Mouse (Mus musculus): Measurements from ENCODE around the gene Dapk2. TPM values are rescaled to one million over a fixed set of nuclear protein-coding genes. Genes with fewer than 3 reads are reported as not detected.
A peak's percentile ranks its signal among the peaks of the same experiment; 100 is the strongest.

Gene Dapk2
- polyA plus RNA-seq, 1 experiment from 2014 or later, result 22.8 TPM

DNA sequence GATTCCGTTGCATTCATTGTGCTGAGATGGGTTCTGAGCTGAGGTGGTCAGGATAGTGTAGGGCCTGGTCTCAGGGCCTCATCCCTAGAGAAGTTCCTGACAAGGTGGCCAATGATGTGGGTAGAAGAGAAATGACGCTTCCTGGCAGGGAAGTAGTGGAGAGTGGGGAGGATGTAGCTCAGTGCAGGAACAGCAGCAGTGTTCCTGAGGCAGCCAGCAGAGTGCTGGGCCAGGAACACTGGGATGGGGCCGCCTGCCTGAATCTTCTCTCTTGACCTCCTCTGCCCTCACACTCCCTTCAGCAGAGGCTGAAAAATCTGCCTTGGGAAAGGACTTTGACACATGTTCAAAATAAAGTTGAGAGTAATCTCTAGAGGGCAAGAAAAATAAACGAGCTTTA is 85.2 kb downstream of the Dapk2 start:
- peaks cover 22% of the 10 kb centered on the region for H3K4me1 ChIP-seq (replicated peaks; ENCODE audit: control insufficient read depth, insufficient read depth, low read length)

DNA sequence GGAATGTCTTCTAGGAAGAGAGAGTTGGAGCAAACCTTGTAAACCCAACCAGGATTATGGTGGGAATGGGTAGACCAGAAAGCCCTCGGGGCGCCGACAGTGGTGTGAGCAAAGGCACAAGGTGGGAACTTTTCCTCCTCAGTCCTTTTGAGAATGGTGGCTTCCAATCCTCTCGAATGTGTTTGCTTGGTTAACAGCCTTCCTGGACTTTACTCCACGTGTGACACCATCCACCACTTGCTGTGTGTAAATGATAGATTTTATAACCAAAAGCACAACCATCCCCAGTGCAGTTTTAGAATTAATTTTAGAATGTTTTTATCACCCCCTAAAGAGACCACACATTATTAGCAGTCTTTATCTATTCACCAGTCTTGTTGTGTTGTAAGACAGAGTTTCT is 86.1 kb downstream of the Dapk2 start:
- Histone ChIP-seq H3K36me3 (ENCODE audit: control insufficient read depth, insufficient read depth, low read length) (no peaks in the 10 kb centered on the region), H3K27ac (ENCODE audit: low read length) (no peak overlapping the region), H3K27me3 (ENCODE audit: control insufficient read depth, insufficient read depth, low read depth, low read length) (no peaks in the 10 kb centered on the region), H3K4me2 (ENCODE audit: low read depth, low read length) (no peak overlapping the region), H3K4me3 (ENCODE audit: low read length) (no peak overlapping the region), H3K9me3 (ENCODE audit: control insufficient read depth, low read length) (no peaks in the 10 kb centered on the region), H3K4me1 (replicated peaks; ENCODE audit: control insufficient read depth, insufficient read depth, low read length) (peaks cover 22% of the 10 kb centered on the region), H3K9ac (ENCODE audit: low read length) (no peak overlapping the region)
- WGBS, result 82% methylated on average over 5 of the region's 5 CpGs
- no peak for ATAC-seq (ENCODE audit: low read depth)

More for the DNA sequence above, 85.2 kb downstream of the Dapk2 start:
- Histone ChIP-seq H3K4me3 (ENCODE audit: low read length) (no peak overlapping the region), H3K27me3 (ENCODE audit: control insufficient read depth, insufficient read depth, low read depth, low read length) (no peaks in the 10 kb centered on the region), H3K9me3 (ENCODE audit: control insufficient read depth, low read length) (no peaks in the 10 kb centered on the region), H3K27ac (ENCODE audit: low read length) (no peak overlapping the region), H3K9ac (ENCODE audit: low read length) (no peak overlapping the region), H3K36me3 (ENCODE audit: control insufficient read depth, insufficient read depth, low read length) (no peaks in the 10 kb centered on the region), H3K4me2 (ENCODE audit: low read depth, low read length) (no peak overlapping the region)
- no peak for ATAC-seq (ENCODE audit: low read depth)
- WGBS, result 41% methylated on average over 4 of the region's 4 CpGs

DNA sequence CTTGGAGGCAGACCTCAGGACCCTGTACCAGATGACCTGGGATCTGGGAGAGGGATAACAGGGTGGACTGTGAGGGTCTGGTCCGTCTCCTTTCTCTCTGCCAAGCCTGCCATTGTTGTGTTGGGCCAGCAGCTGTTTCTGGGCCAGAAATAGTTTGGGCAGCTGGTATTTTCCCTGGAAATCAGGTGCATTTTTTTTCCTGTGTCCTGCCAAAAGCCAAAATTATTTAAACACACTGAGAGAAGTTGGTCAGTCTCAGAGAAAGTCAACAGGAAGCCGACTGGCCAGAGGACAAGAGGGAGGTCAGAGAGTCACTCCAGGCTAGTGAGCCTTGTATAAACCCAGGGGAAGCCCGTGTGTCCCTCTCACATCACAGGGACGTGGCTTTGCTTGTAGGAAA is 87.7 kb downstream of the Dapk2 start:
- no peak overlapping the region for H3K9ac ChIP-seq (ENCODE audit: low read length)
- WGBS, result 33% methylated on average over 4 of the region's 4 CpGs
- H3K27ac ChIP-seq (ENCODE audit: low read length), result no peak overlapping the region
- no peaks in the 10 kb centered on the region for H3K36me3 ChIP-seq (ENCODE audit: control insufficient read depth, insufficient read depth, low read length)
- no peaks in the 10 kb centered on the region for H3K9me3 ChIP-seq (ENCODE audit: control insufficient read depth, low read length)
- ATAC-seq (ENCODE audit: low read depth), result no peak
- no peaks in the 10 kb centered on the region for H3K27me3 ChIP-seq (ENCODE audit: control insufficient read depth, insufficient read depth, low read depth, low read length)
- H3K4me2 ChIP-seq (ENCODE audit: low read depth, low read length), result no peak overlapping the region
- no peak overlapping the region for H3K4me3 ChIP-seq (ENCODE audit: low read length)
- H3K4me1 ChIP-seq (replicated peaks; ENCODE audit: control insufficient read depth, insufficient read depth, low read length), result peaks cover 18% of the 10 kb centered on the region

DNA sequence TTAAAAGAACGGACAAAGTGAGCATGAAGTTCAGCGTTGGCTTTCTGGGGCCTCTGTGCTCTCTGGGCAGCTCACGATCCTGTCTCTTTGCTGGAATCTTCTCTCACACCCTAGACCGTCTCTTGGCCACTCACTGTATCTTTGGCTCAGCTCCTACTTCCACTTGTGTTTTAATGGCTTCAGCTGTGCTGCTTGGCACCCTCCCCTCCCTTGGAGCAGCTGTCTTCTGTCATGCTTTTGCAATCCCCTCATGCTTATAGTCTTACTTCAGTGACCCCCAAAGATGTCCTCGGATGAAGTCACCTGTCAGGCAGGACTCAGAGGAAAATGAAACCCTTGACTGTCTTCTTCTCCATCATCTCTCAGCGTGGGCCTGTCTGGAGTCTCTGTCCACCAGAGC is 91.3 kb downstream of the Dapk2 start:
- WGBS, result 49% methylated on average over 6 of the region's 6 CpGs

DNA sequence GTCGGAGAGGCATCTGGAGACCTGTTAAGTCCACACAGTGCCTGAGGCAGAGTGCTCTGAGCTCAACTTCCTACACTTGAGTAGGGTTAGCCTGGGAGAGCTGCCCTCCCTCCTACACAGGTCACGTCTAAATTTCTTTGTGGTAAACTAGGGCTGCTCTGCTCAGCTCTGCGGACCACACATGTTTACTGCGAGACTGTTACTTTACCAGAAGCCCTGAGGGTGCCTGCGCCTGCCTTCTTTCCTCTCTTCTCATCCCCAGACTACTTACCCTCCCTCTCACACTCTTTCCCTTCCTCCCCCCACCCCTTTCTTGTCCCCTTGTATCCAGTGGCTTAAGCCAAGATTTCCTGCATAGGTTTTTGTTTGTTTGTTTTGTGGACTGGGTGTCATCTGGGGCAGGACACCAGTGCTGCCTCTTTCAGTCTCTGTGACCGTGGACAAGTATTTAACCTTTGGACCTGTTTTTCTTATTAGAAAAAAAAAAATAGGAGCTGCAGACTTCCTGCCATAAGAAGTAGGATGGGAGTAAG is 93.2 kb downstream of the Dapk2 start:
- Histone ChIP-seq H3K4me3 (ENCODE audit: low read length) (no peak overlapping the region), H3K27me3 (ENCODE audit: control insufficient read depth, insufficient read depth, low read depth, low read length) (no peaks in the 10 kb centered on the region), H3K9me3 (ENCODE audit: control insufficient read depth, low read length) (no peaks in the 10 kb centered on the region), H3K27ac (ENCODE audit: low read length) (no peak overlapping the region), H3K36me3 (ENCODE audit: control insufficient read depth, insufficient read depth, low read length) (no peaks in the 10 kb centered on the region), H3K4me1 (replicated peaks; ENCODE audit: control insufficient read depth, insufficient read depth, low read length) (peaks cover 16% of the 10 kb centered on the region), H3K9ac (ENCODE audit: low read length) (no peak overlapping the region), H3K4me2 (ENCODE audit: low read depth, low read length) (no peak overlapping the region)
- WGBS, result 31% methylated on average over 6 of the region's 6 CpGs
- ATAC-seq (ENCODE audit: low read depth), result 0 out of 2 replicates have a peak, but pooled peaks have one; percentile 24

More for the DNA sequence above, 91.3 kb downstream of the Dapk2 start:
- H3K4me2 ChIP-seq (ENCODE audit: low read depth, low read length), result no peak overlapping the region
- peak; percentile 86 for ATAC-seq (ENCODE audit: low read depth)
- peaks cover 16% of the 10 kb centered on the region for H3K4me1 ChIP-seq (replicated peaks; ENCODE audit: control insufficient read depth, insufficient read depth, low read length)
- no peaks in the 10 kb centered on the region for H3K27me3 ChIP-seq (ENCODE audit: control insufficient read depth, insufficient read depth, low read depth, low read length)
- H3K27ac ChIP-seq (ENCODE audit: low read length), result no peak overlapping the region
- H3K9me3 ChIP-seq (ENCODE audit: control insufficient read depth, low read length), result no peaks in the 10 kb centered on the region
- H3K4me3 ChIP-seq (ENCODE audit: low read length), result no peak overlapping the region
- H3K36me3 ChIP-seq (ENCODE audit: control insufficient read depth, insufficient read depth, low read length), result no peaks in the 10 kb centered on the region
- no peak overlapping the region for H3K9ac ChIP-seq (ENCODE audit: low read length)

DNA sequence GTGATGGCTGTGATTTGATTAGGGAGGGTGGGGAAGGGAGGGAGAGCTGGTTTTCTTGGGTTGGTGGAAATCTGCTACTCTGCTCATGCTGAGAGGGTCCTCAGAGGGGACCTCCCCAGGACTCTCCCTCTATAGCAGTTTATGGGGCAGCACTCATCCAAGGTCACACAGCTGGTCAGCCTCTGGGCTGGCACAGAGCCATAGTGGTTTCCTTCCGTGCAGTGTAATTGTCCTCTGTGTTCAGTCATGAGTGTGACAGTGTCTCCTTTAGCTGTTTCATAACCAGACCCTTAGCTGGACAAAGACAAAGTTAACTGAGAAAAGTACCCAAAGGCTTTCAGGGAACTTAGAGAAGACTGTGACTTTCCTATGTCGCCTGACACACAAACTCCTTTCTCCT is 103.7 kb downstream of the Dapk2 start:
- Histone ChIP-seq H3K4me1 (replicated peaks; ENCODE audit: control insufficient read depth, insufficient read depth, low read length) (no peaks in the 10 kb centered on the region), H3K9me3 (ENCODE audit: control insufficient read depth, low read length) (no peaks in the 10 kb centered on the region), H3K27ac (ENCODE audit: low read length) (no peak overlapping the region), H3K9ac (ENCODE audit: low read length) (no peak overlapping the region), H3K4me3 (ENCODE audit: low read length) (no peak overlapping the region), H3K36me3 (ENCODE audit: control insufficient read depth, insufficient read depth, low read length) (no peaks in the 10 kb centered on the region), H3K27me3 (ENCODE audit: control insufficient read depth, insufficient read depth, low read depth, low read length) (no peaks in the 10 kb centered on the region), H3K4me2 (ENCODE audit: low read depth, low read length) (no peak overlapping the region)
- WGBS, result 62% methylated on average over 2 of the region's 2 CpGs
- ATAC-seq (ENCODE audit: low read depth), result no peak

DNA sequence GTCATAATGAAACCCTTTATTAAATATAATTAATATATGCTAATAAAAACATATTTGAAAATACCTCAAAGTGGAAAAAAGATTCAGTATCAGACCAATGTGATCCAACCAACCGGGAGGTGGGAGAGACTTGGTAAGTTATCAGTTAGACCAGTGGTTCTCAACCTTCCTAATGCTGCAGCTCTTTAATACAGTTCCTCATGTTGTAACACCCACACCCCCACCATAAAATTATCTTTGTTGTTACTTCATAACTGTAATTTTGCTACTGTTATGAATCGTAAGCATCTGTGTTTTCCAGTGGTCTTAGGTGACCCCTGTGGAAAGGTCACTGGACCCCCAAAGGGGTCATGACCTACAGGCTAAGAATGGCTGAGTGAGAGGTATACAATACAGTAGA is 105.7 kb downstream of the Dapk2 start:
- WGBS, result 79% methylated on average over 2 of the region's 2 CpGs
- no peaks in the 10 kb centered on the region for H3K9me3 ChIP-seq (ENCODE audit: control insufficient read depth, low read length)
- H3K9ac ChIP-seq (ENCODE audit: low read length), result no peak overlapping the region
- no peak overlapping the region for H3K27ac ChIP-seq (ENCODE audit: low read length)
- H3K27me3 ChIP-seq (ENCODE audit: control insufficient read depth, insufficient read depth, low read depth, low read length), result no peaks in the 10 kb centered on the region
- no peaks in the 10 kb centered on the region for H3K4me1 ChIP-seq (replicated peaks; ENCODE audit: control insufficient read depth, insufficient read depth, low read length)
- H3K4me2 ChIP-seq (ENCODE audit: low read depth, low read length), result no peak overlapping the region
- no peaks in the 10 kb centered on the region for H3K36me3 ChIP-seq (ENCODE audit: control insufficient read depth, insufficient read depth, low read length)
- no peak for ATAC-seq (ENCODE audit: low read depth)
- no peak overlapping the region for H3K4me3 ChIP-seq (ENCODE audit: low read length)

DNA sequence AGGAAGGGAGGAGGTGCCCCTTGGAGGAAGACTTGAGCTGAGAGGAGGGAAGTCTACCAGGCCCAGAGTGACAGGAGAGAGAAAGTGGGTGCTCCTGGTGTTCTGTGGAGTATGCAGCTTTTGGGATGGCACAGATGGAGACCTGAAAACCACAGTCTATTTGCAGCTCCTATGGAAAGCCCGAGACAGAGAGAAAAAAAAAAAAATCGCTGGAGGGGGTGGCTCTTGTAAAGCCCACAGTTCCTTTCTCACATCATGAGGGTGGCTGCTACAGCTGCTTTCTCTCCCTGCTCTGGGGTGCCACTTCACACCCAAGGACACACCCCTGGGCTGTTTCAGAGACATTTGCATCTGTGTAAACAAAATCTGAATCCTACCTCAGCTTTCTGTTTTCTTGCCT is 107.6 kb downstream of the Dapk2 start:
- no peaks in the 10 kb centered on the region for H3K4me1 ChIP-seq (replicated peaks; ENCODE audit: control insufficient read depth, insufficient read depth, low read length)
- ATAC-seq (ENCODE audit: low read depth), result no peak
- no peaks in the 10 kb centered on the region for H3K27me3 ChIP-seq (ENCODE audit: control insufficient read depth, insufficient read depth, low read depth, low read length)
- H3K36me3 ChIP-seq (ENCODE audit: control insufficient read depth, insufficient read depth, low read length), result no peaks in the 10 kb centered on the region
- no peak overlapping the region for H3K4me3 ChIP-seq (ENCODE audit: low read length)
- no peaks in the 10 kb centered on the region for H3K9me3 ChIP-seq (ENCODE audit: control insufficient read depth, low read length)
- H3K4me2 ChIP-seq (ENCODE audit: low read depth, low read length), result no peak overlapping the region
- H3K27ac ChIP-seq (ENCODE audit: low read length), result no peak overlapping the region
- H3K9ac ChIP-seq (ENCODE audit: low read length), result no peak overlapping the region
- 37% methylated on average over 2 of the region's 2 CpGs for WGBS

DNA sequence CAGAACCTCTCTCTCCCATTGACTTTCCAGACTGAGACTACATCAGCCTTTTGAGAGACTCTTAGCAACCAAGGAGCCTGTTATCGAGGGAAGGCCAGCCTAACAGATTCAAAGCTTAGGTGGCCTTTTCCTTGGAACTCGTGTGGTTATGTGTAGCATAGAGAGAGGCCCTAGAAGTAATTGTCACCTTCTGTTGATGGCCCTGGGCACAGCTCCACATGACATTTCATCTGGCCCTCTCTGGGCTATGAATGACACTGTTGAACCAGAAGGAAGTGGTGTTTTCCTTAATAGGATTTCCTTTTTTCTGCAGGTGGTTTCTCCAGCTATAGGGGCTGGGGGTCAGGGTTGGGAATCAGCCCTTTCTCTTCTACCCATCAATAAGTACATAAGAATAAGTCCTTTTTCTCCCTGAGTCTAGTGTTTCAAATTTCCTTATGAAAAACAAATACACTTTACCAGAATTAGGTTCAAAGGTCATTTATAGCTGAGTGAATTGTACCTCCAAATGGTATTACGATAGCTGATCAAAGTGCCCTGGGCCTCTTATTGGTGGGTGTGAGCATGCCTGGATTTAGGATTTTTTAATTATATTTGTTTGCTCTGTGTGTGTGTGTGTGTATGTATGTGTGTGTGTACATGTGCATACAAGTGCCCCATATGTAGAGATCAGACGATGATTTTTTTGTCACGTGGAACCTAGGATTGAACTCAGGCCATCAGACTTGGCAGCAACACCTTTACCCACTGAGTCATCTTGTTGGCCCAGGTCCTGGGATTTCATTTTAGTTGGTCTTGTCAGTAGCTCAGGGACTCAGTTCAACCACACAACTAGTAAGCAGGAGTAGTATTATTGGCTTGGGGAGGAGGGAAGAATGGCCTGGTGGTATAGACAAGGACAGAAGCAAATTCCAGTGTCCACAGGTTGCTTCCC is 108.5 kb downstream of the Dapk2 start:
- Histone ChIP-seq H3K4me1 (replicated peaks; ENCODE audit: control insufficient read depth, insufficient read depth, low read length) (no peaks in the 10 kb centered on the region), H3K9me3 (ENCODE audit: control insufficient read depth, low read length) (no peaks in the 10 kb centered on the region), H3K9ac (ENCODE audit: low read length) (no peak overlapping the region), H3K27ac (ENCODE audit: low read length) (no peak overlapping the region), H3K27me3 (ENCODE audit: control insufficient read depth, insufficient read depth, low read depth, low read length) (no peaks in the 10 kb centered on the region), H3K4me3 (ENCODE audit: low read length) (no peak overlapping the region), H3K4me2 (ENCODE audit: low read depth, low read length) (no peak overlapping the region), H3K36me3 (ENCODE audit: control insufficient read depth, insufficient read depth, low read length) (no peaks in the 10 kb centered on the region)
- ATAC-seq (ENCODE audit: low read depth), result no peak
- whole genome bisulfite sequencing, result 72% methylated on average over 5 of the region's 5 CpGs

Data from lung, embryonic 16.5 days (tissue).